Mouse (Mus musculus) ovary, adult 10 weeks (tissue): ENCODE data around the gene Mtcp1. TPM values are rescaled to one million over a fixed set of nuclear protein-coding genes. Genes with fewer than 3 reads are reported as not detected.

Source experiments
- polyA plus RNA-seq: library from polyadenylated mRNA; stranded (reverse); fragments of 350-450 nt; fragmentation: Illumina TruSeq; extraction: RNeasy Lipid Tissue Mini Kit (QIAGEN cat#74804); gene quantifications from one replicate; pipeline ENCODE4 v1.2.3, GENCODE M21; 2014

Gene Mtcp1
- 18.4 TPM for polyA plus RNA-seq

GRCm38 (mm10) chrX:75415936-75416785 lies at the start of gene Mtcp1, which contains the start of the genes Cmc4 and Brcc3:
TSS of gene Mtcp1 (minus strand) at chrX:75416588.
TSS of gene Cmc4 (minus strand) at chrX:75416584.
TSS of gene Brcc3 (plus strand) at chrX:75416628.

DNA sequence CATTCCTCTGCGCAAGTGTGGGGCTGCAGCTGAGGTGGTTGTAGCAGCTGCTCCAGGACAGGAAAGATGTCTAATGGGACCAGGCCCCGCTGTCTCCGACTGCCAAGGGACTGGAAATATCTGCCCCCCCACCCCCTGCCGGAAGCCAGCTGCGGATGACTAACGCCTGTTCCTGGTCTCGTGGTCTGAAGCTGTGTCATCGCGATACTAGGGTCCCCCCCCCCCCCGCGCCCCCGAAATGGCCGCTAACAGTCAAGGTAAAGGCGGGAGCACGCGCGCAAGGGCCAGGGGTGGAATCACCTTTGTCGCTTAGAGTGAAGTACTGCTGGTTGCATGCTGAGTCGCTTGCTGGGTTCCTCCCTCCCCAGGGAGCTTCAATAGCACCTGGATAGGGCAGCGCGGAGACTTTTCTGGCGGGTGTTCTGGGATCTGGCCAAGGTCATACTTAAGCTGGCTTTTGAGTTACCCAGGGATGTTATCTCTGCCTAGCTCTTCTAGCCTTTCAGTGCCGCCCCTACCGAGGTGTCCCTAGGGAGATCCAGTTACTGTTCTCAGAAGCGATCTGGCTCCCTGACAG lies 34.1 kb downstream of the Mtcp1 start, which contains the start of the genes Fundc2 and F8:
Fundc2 (plus strand) TSS at position 205 of the 577 bp plus-strand sequence.
F8 (minus strand) TSS at position 421 of the 577 bp plus-strand sequence.

Other genes starting within 250 kb of the Mtcp1 start
- gene Fundc2, start 34.2 kb downstream of the Mtcp1 start, polyA plus RNA-seq: 228 TPM
- gene F8, start 34.0 kb downstream of the Mtcp1 start, polyA plus RNA-seq: 22.6 TPM
- gene Cmc4, start within 50 bp of the Mtcp1 start, polyA plus RNA-seq: 44.1 TPM
- gene Brcc3, start within 50 bp of the Mtcp1 start, polyA plus RNA-seq: 102 TPM
- 351 TPM for gene Vbp1, start 97.7 kb upstream of the Mtcp1 start, polyA plus RNA-seq
- gene Rab39b, start 161.6 kb upstream of the Mtcp1 start, polyA plus RNA-seq: 12.8 TPM